Mouse (Mus musculus) MEL (cell line): ENCODE data around the gene Kcnk3. TPM values are rescaled to one million over a fixed set of nuclear protein-coding genes. Genes with fewer than 3 reads are reported as not detected.

Source experiments
- DNase-seq: peaks from one replicate; pipeline ENCODE4 v3.0.0; 2011; ENCODE audit warnings: low read depth, low spot score
- H3K27ac ChIP-seq: 2 replicates; pipeline ENCODE4 v1.5.1; 2012; ENCODE audit warnings: low read depth, mild to moderate bottlenecking, control low read depth, low read length, moderate library complexity; ENCODE audit not compliant: control insufficient read depth
- H3K27me3 ChIP-seq, 2 experiments: fragments of 150-350 bp in 1 of 2; sonication (generic) in 1 of 2; 2 replicates each; pipeline ENCODE4 v1.6.1; 2012; ENCODE audit warnings: low read length in 2 of 2, mild to moderate bottlenecking in 2 of 2, improper control_type of control experiment in 1 of 2, moderate library complexity in 1 of 2; ENCODE audit not compliant: insufficient read depth in 2 of 2, control insufficient read depth in 1 of 2
- H3K36me3 ChIP-seq, 2 experiments: 2 replicates each; pipeline ENCODE4 v1.6.1; 2012 to 2014; ENCODE audit warnings: low read length in 2 of 2, improper control_type of control experiment in 1 of 2, inconsistent platforms in 1 of 2, mild to moderate bottlenecking in 1 of 2; ENCODE audit not compliant: insufficient read depth in 2 of 2, control insufficient read depth in 1 of 2
- H3K4me1 ChIP-seq, 2 experiments: fragments of 150-350 bp in 1 of 2; sonication (generic) in 1 of 2; 2 replicates each; pipeline ENCODE4 v1.6.1; 2012; ENCODE audit warnings: low read length in 2 of 2, improper control_type of control experiment in 1 of 2, mild to moderate bottlenecking in 1 of 2; ENCODE audit not compliant: insufficient read depth in 2 of 2, control insufficient read depth in 1 of 2
- H3K4me3 ChIP-seq, 2 experiments: fragments of 150-350 bp in 1 of 2; sonication (generic) in 1 of 2; 2 replicates each; pipeline ENCODE4 v1.5.1; 2012; ENCODE audit warnings: low read depth in 2 of 2, low read length in 2 of 2, mild to moderate bottlenecking in 2 of 2, moderate library complexity in 2 of 2, control low read depth in 1 of 2, improper control_type of control experiment in 1 of 2; ENCODE audit not compliant: control insufficient read depth in 1 of 2, insufficient read depth in 1 of 2
- H3K79me2 ChIP-seq: 2 replicates; pipeline ENCODE4 v1.6.1; 2012; ENCODE audit warnings: mild to moderate bottlenecking, low read length, moderate library complexity; ENCODE audit not compliant: control insufficient read depth, poor library complexity, insufficient read depth
- H3K9ac ChIP-seq: 2 replicates; pipeline ENCODE4 v1.6.1; 2012; ENCODE audit warnings: low read depth, mild to moderate bottlenecking, control low read depth, low read length, moderate library complexity; ENCODE audit not compliant: control insufficient read depth, poor library complexity, severe bottlenecking
- H3K9me3 ChIP-seq: fragments of 150-350 bp; sonication (generic); replicated peaks from 2 replicates; pipeline ENCODE4 v1.6.1; 2012; ENCODE audit warnings: mild to moderate bottlenecking, low read length, improper control_type of control experiment, moderate library complexity; ENCODE audit not compliant: insufficient read depth
- BHLHE40 ChIP-seq: IDR thresholded peaks from 2 replicates; pipeline ENCODE4 v1.6.1; 2012; ENCODE audit warnings: low read depth, mild to moderate bottlenecking, inconsistent platforms, low read length, improper control_type of control experiment, borderline replicate concordance
- CHD2 ChIP-seq: IDR thresholded peaks from 2 replicates; pipeline ENCODE4 v1.6.1; 2011; ENCODE audit warnings: low read length, improper control_type of control experiment
- CTCF ChIP-seq, 3 experiments: IDR thresholded peaks in 2 of 3; conservative IDR thresholded peaks in 1 of 3; 2 replicates each; pipeline ENCODE4 v1.5.1; 2011 to 2012; ENCODE audit warnings: low read length in 3 of 3, low read depth in 2 of 3, mild to moderate bottlenecking in 2 of 3, improper control_type of control experiment in 1 of 3, inconsistent platforms in 1 of 3, mixed read lengths in 1 of 3, moderate library complexity in 1 of 3; ENCODE audit not compliant: control insufficient read depth in 1 of 3, insufficient read depth in 1 of 3, poor library complexity in 1 of 3, severe bottlenecking in 1 of 3
- ETS1 ChIP-seq: IDR thresholded peaks from 2 replicates; pipeline ENCODE4 v1.6.1; 2012; ENCODE audit warnings: low read depth, mild to moderate bottlenecking, inconsistent platforms, low read length, improper control_type of control experiment, moderate library complexity
- GABPA ChIP-seq: IDR thresholded peaks from 2 replicates; pipeline ENCODE4 v1.6.1; 2012; ENCODE audit warnings: low read depth, mild to moderate bottlenecking, inconsistent platforms, low read length, improper control_type of control experiment, moderate library complexity
- JUND ChIP-seq: IDR thresholded peaks from 2 replicates; pipeline ENCODE4 v1.6.1; 2011; ENCODE audit warnings: low read depth, mild to moderate bottlenecking, improper control_type of control experiment, low read length
- MAX ChIP-seq: IDR thresholded peaks from 2 replicates; pipeline ENCODE4 v1.6.1; 2011; ENCODE audit warnings: low read length, improper control_type of control experiment
- MEF2A ChIP-seq: IDR thresholded peaks from 2 replicates; pipeline ENCODE4 v1.6.1; 2014; ENCODE audit warnings: low read depth, mild to moderate bottlenecking, inconsistent platforms, low read length, improper control_type of control experiment; ENCODE audit not compliant: poor library complexity, insufficient replicate concordance, severe bottlenecking; ENCODE audit errors: extremely low read depth
- MXI1 ChIP-seq: IDR thresholded peaks from 2 replicates; pipeline ENCODE4 v1.6.1; 2011; ENCODE audit warnings: mild to moderate bottlenecking, low read depth, low read length, improper control_type of control experiment
- MYB ChIP-seq: IDR thresholded peaks from 2 replicates; pipeline ENCODE4 v1.6.1; 2011; ENCODE audit warnings: mild to moderate bottlenecking, low read depth, low read length, improper control_type of control experiment
- MYC ChIP-seq: IDR thresholded peaks from 2 replicates; pipeline ENCODE4 v1.6.1; 2011; ENCODE audit warnings: low read depth, mild to moderate bottlenecking, low read length, improper control_type of control experiment, moderate library complexity
- POLR2A ChIP-seq, 2 experiments: IDR thresholded peaks; 2 replicates each; pipeline ENCODE4 v1.6.1; 2011 to 2012; ENCODE audit warnings: low read length in 2 of 2, mild to moderate bottlenecking in 2 of 2, control low read depth in 1 of 2, improper control_type of control experiment in 1 of 2, low read depth in 1 of 2, moderate library complexity in 1 of 2; ENCODE audit not compliant: control insufficient read depth in 1 of 2, insufficient read depth in 1 of 2, poor library complexity in 1 of 2
- POLR2AphosphoS2 ChIP-seq: IDR thresholded peaks from 2 replicates; pipeline ENCODE4 v1.6.1; 2011; ENCODE audit warnings: low read length, improper control_type of control experiment
- POLR2AphosphoS5 ChIP-seq: IDR thresholded peaks from 2 replicates; pipeline ENCODE4 v1.6.1; 2012; ENCODE audit warnings: low read depth, borderline replicate concordance, mild to moderate bottlenecking, inconsistent platforms, low read length, moderate library complexity, mixed read lengths
- RAD21 ChIP-seq: IDR thresholded peaks from 2 replicates; pipeline ENCODE4 v1.6.1; 2011; ENCODE audit warnings: mild to moderate bottlenecking, low read depth, low read length, improper control_type of control experiment
- SMC3 ChIP-seq: IDR thresholded peaks from 2 replicates; pipeline ENCODE4 v1.6.1; 2011; ENCODE audit warnings: low read depth, low read length, improper control_type of control experiment
- TAL1 ChIP-seq: IDR thresholded peaks from 2 replicates; pipeline ENCODE4 v1.6.1; 2012; ENCODE audit warnings: mild to moderate bottlenecking, inconsistent platforms, low read length, moderate library complexity, mixed read lengths
- UBTF ChIP-seq: IDR thresholded peaks from 2 replicates; pipeline ENCODE4 v1.6.1; 2012; ENCODE audit warnings: low read depth, mild to moderate bottlenecking, inconsistent platforms, low read length, improper control_type of control experiment, moderate library complexity, borderline replicate concordance; ENCODE audit not compliant: insufficient read depth
- USF1 ChIP-seq: IDR thresholded peaks from 2 replicates; pipeline ENCODE4 v1.6.1; 2014; ENCODE audit warnings: low read depth, mild to moderate bottlenecking, inconsistent platforms, low read length, improper control_type of control experiment, moderate library complexity
- USF2 ChIP-seq, 2 experiments: IDR thresholded peaks; 2 replicates each; pipeline ENCODE4 v1.6.1; 2011 to 2012; ENCODE audit warnings: improper control_type of control experiment in 2 of 2, low read length in 2 of 2, borderline replicate concordance in 1 of 2, inconsistent platforms in 1 of 2, low read depth in 1 of 2, mild to moderate bottlenecking in 1 of 2; ENCODE audit not compliant: insufficient read depth in 1 of 2
- ZC3H11A ChIP-seq: IDR thresholded peaks from 2 replicates; pipeline ENCODE4 v1.6.1; 2012; ENCODE audit warnings: low read depth, mild to moderate bottlenecking, inconsistent platforms, low read length, improper control_type of control experiment
- ZKSCAN1 ChIP-seq: IDR thresholded peaks from 2 replicates; pipeline ENCODE4 v1.6.1; 2012; ENCODE audit warnings: low read depth, mild to moderate bottlenecking, inconsistent platforms, low read length, improper control_type of control experiment, moderate library complexity
- ZNF384 ChIP-seq: IDR thresholded peaks from 2 replicates; pipeline ENCODE4 v1.6.1; 2012; ENCODE audit warnings: low read depth, mild to moderate bottlenecking, inconsistent platforms, low read length, improper control_type of control experiment
- polyA plus RNA-seq, 2 experiments: library from polyadenylated mRNA; stranded (reverse) in 1 of 2; unstranded in 1 of 2; fragments of >175 nt in 1 of 2; fragments of >200 nt in 1 of 2; gene quantifications; 2 replicates each; pipeline versions ENCODE4 v1.2.1 to v1.2.4; 2012; ENCODE audit warnings: low replicate concordance in 2 of 2, low read depth in 1 of 2; ENCODE audit not compliant: insufficient read length in 2 of 2, insufficient read depth in 1 of 2, missing spikeins in 1 of 2
- total RNA-seq: library from RNA; depleted of rRNA; stranded (reverse); fragments of 300-350 nt; gene quantifications from 2 replicates; pipeline ENCODE4 v1.2.3, GENCODE M21; 2012

The Kcnk3 gene
- total and polyA plus RNA-seq, 3 experiments, result not detected

- TF ChIP-seq CHD2, result no peak
- TF ChIP-seq TAL1, result no peak
- TF ChIP-seq BHLHE40, result no peak
- TF ChIP-seq POLR2A (IDR thresholded peaks at IDR 0.05; ENCODE audit: control insufficient read depth in 1 of 2, insufficient read depth in 1 of 2, low read depth in 1 of 2, low read length in 2 of 2, poor library complexity in 1 of 2), result no peak
- TF ChIP-seq MAX, result no peak
- no peak for TF ChIP-seq CTCF (IDR thresholded peaks at IDR 0.05 in 2 of 3, conservative IDR thresholded peaks at IDR 0.05 in 1 of 3; ENCODE audit: control insufficient read depth in 1 of 3, insufficient read depth in 1 of 3, low read depth in 2 of 3, low read length in 3 of 3, poor library complexity in 1 of 3, severe bottlenecking in 1 of 3)
- TF ChIP-seq ZNF384, result no peak
- TF ChIP-seq POLR2AphosphoS2, result no peak
- TF ChIP-seq MYC, result no peak
- no peak for TF ChIP-seq SMC3
- no peak for TF ChIP-seq USF2 (IDR thresholded peaks at IDR 0.05; ENCODE audit: borderline replicate concordance in 1 of 2, insufficient read depth in 1 of 2, low read depth in 1 of 2, low read length in 2 of 2)
- TF ChIP-seq ZKSCAN1, result no peak
- no peak for TF ChIP-seq RAD21
- no peak for TF ChIP-seq GABPA
- TF ChIP-seq JUND, result no peak
- no peak for TF ChIP-seq UBTF
- Histone ChIP-seq H3K4me3 (no peak overlapping the region), H3K79me2 (no peaks in the 10 kb centered on the region), H3K9ac (no peak overlapping the region), H3K27ac (no peak overlapping the region), H3K4me1 (no peaks in the 10 kb centered on the region), H3K9me3 (no peaks in the 10 kb centered on the region), H3K27me3 (peaks cover 32 to 45% of the 10 kb centered on the region in 2 experiments), H3K36me3 (no peaks in the 10 kb centered on the region)
- no peak for DNase-seq
Measured at GRCm38 (mm10) chr5:30559421-30559820, 28.5 kb upstream of the Kcnk3 start.

- Histone ChIP-seq H3K4me3 (no peak overlapping the region), H3K27me3 (peaks cover 28 to 44% of the 10 kb centered on the region in 2 experiments), H3K79me2 (no peaks in the 10 kb centered on the region), H3K9me3 (no peaks in the 10 kb centered on the region), H3K4me1 (no peaks in the 10 kb centered on the region), H3K27ac (no peak overlapping the region), H3K36me3 (no peaks in the 10 kb centered on the region), H3K9ac (no peak overlapping the region)
- TF ChIP-seq ZC3H11A (no peak), BHLHE40 (no peak), UBTF (no peak), ETS1 (no peak), MYB (no peak), POLR2AphosphoS5 (no peak), MEF2A (no peak), USF1 (no peak), GABPA (no peak), CHD2 (no peak), MXI1 (no peak), TAL1 (no peak)
- DNase-seq, result no peak
Measured at GRCm38 (mm10) chr5:30559986-30560493, 27.9 kb upstream of the Kcnk3 start.
